Mouse (Mus musculus): ENCODE measurements around the gene Gm4353. TPM values are rescaled to one million over a fixed set of nuclear protein-coding genes. Genes with fewer than 3 reads are reported as not detected.
"Not testable (repeated sequence)": the region's sequence is repeated elsewhere in the genome, so short reads cannot be mapped to it uniquely, and the experiment has no call there.

Gene Gm4353
- 1.1 and 1.5 TPM in 2 replicates for polyA plus RNA-seq (2014; fragmentation: Nextera tagmentation; extraction: Ambion mirVana)

DNA sequence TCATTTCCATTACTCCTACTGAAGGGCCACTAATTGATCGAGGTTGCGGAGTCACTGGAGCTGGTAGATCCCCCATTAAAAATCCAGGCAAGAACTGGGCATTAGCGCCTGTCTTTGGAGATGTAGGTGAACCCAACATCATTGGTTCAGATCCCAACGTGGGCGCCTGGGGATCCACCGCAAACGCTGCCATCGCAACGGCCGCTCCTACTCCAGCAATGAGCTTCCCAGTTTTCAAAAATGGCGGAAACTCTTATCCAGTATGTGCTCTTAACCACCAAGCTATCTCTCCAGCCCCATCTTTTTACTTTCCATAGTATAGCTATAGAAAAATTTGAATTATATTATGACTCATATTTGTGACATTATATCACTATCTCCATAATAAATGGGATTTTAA, at the start of gene Gm4353:
Gene Gm4353 (minus strand): TSS at position 270 of the 400 bp plus-strand sequence.
- H3K27me3 ChIP-seq (ENCODE audit: insufficient read depth, low read length); DNase-seq; H3K27ac ChIP-seq (ENCODE audit: low read depth); H3K4me1 ChIP-seq (ENCODE audit: insufficient read depth); H3K9me3 ChIP-seq (ENCODE audit: low read depth, low read length); H3K9ac ChIP-seq; H3K4me2 ChIP-seq; ATAC-seq (ENCODE audit: insufficient read depth); H3K4me3 ChIP-seq (ENCODE audit: low read depth, low read length); H3K36me3 ChIP-seq (ENCODE audit: insufficient read depth): not testable (repeated sequence)
- WGBS, result 91% methylated on average over 11 of the region's 11 CpGs

DNA sequence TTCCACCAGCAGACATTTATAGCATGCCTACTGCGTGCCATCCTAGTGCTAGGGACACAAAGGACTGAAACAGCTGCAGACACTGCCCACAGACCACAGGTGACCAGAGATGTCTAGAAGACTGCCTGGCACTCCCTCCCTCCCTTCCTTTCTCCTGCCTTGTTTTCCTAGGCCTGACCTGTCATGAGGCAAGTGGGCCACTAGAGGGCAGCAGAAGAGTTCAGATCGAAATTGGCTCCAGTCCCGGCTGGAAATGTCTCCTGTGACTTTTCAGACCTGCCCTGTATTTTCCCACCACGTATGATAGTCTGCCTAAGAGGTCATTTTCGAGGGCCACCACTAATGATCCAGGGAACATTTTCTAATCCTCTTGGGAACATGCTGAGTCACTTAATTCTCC, 47.6 kb upstream of the Gm4353 start:
- WGBS, result 3% methylated on average over 5 of the region's 5 CpGs
- peak; percentile 95 for TF ChIP-seq CTCF (IDR thresholded peaks at IDR 0.05; ENCODE audit: low read depth)
- H3K9ac ChIP-seq, result no peak overlapping the region
- no peaks in the 10 kb centered on the region for H3K9me3 ChIP-seq (ENCODE audit: low read depth, low read length)
- H3K4me3 ChIP-seq (ENCODE audit: low read depth, low read length), result no peak overlapping the region
- peaks cover 6% of the 10 kb centered on the region; the same call in 1 of the 2 replicates for H3K36me3 ChIP-seq (ENCODE audit: insufficient read depth)
- H3K27ac ChIP-seq (ENCODE audit: low read depth), result no peak overlapping the region
- H3K27me3 ChIP-seq (ENCODE audit: insufficient read depth, low read length), result no peaks in the 10 kb centered on the region
- no peak overlapping the region for H3K4me2 ChIP-seq
- no peaks in the 10 kb centered on the region for H3K4me1 ChIP-seq (ENCODE audit: insufficient read depth)
- DNase-seq (peak; percentile 92), ATAC-seq (ENCODE audit: insufficient read depth) (no peak)

DNA sequence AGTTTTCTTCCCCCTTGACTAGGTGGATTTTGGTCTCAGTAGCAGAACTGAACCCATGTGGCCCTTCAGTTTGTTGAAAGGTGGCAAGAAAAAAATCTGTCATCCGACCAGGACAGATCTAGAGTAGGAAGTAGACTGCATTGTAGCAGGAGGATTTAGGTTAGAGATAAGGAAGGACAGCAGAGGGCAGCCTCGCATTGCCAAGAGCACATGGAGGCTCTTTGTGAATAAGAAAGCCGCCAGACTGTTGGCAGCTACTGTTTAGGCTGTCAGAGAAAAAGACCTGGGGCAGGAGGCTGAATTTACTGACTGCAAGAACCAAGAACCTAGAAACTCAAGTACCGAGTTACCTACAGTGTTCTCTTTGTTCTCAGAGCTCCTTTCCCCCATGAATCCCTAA, 47.0 kb upstream of the Gm4353 start:
- ATAC-seq (ENCODE audit: insufficient read depth) (no peak), DNase-seq (peak; percentile 68)
- WGBS, result 13% methylated on average over 4 of the region's 4 CpGs
- TF ChIP-seq CTCF (IDR thresholded peaks at IDR 0.05; ENCODE audit: low read depth), result peak; percentile 48
- Histone ChIP-seq H3K27me3 (ENCODE audit: insufficient read depth, low read length) (no peaks in the 10 kb centered on the region), H3K4me3 (ENCODE audit: low read depth, low read length) (no peak overlapping the region), H3K27ac (ENCODE audit: low read depth) (no peak overlapping the region), H3K36me3 (ENCODE audit: insufficient read depth) (0 out of 2 replicates have a peak, but pooled peaks cover 6% of the 10 kb centered on the region), H3K4me2 (no peak overlapping the region), H3K9ac (no peak overlapping the region), H3K9me3 (ENCODE audit: low read depth, low read length) (no peaks in the 10 kb centered on the region), H3K4me1 (ENCODE audit: insufficient read depth) (no peaks in the 10 kb centered on the region)

DNA sequence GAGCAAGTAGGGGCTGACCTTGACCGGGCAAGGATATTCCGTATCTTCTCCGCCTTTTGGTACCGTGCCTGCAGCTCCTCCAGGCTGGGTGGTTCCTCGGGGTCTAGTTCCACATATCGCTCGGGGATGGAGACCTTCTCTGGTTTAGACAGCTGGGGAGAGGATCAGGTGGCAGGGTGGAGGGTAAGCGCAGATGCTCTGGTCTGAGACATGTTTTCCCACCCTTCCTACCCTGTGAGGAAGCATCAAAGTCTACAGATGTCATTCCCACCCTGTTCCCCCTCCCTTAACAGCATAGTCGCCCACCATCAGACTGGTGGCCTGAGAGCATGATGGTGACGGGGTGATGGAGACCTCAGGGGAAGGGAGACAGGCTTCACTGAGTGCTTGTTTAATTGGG, 44.9 kb upstream of the Gm4353 start:
- no peak for ATAC-seq (ENCODE audit: insufficient read depth)
- H3K27ac ChIP-seq (ENCODE audit: low read depth), result no peak overlapping the region
- 0 out of 2 replicates have a peak, but pooled peaks cover 10% of the 10 kb centered on the region for H3K36me3 ChIP-seq (ENCODE audit: insufficient read depth)
- no peak for TF ChIP-seq CTCF (IDR thresholded peaks at IDR 0.05; ENCODE audit: low read depth)
- WGBS, result 79% methylated on average over 10 of the region's 10 CpGs
- H3K4me3 ChIP-seq (ENCODE audit: low read depth, low read length), result no peak overlapping the region
- H3K4me2 ChIP-seq, result no peak overlapping the region
- H3K9ac ChIP-seq, result no peak overlapping the region
- no peaks in the 10 kb centered on the region for H3K4me1 ChIP-seq (ENCODE audit: insufficient read depth)
- H3K27me3 ChIP-seq (ENCODE audit: insufficient read depth, low read length), result no peaks in the 10 kb centered on the region
- no peaks in the 10 kb centered on the region for H3K9me3 ChIP-seq (ENCODE audit: low read depth, low read length)
- DNase-seq, result no peak

DNA sequence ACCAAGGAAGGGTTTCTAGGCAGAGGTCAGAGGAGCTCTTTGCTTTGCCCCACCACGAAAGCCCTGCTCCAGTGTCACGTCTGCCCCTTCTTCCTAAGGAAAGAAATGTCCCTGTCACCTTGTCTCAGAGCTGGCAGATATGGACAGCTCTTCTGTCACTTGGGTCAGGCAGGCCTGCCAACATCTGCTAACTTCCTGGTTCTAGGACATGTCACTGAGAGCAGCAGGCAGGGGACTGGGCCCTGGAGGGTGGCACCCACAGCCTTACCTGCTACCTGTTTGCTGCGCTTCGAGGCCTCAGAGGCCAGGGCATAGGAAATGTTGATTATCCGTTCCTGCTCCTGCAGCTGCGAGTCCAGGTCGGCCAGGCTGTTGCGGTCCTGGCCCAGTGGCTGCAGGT, 43.9 kb upstream of the Gm4353 start:
- no peak overlapping the region for H3K27ac ChIP-seq (ENCODE audit: low read depth)
- H3K9me3 ChIP-seq (ENCODE audit: low read depth, low read length), result no peaks in the 10 kb centered on the region
- no peak for DNase-seq
- H3K36me3 ChIP-seq (ENCODE audit: insufficient read depth), result 0 out of 2 replicates have a peak, but pooled peaks cover 10% of the 10 kb centered on the region
- 91% methylated on average over 8 of the region's 8 CpGs for WGBS
- no peak overlapping the region for H3K9ac ChIP-seq
- no peak for TF ChIP-seq CTCF (IDR thresholded peaks at IDR 0.05; ENCODE audit: low read depth)
- H3K4me1 ChIP-seq (ENCODE audit: insufficient read depth), result no peaks in the 10 kb centered on the region
- H3K27me3 ChIP-seq (ENCODE audit: insufficient read depth, low read length), result no peaks in the 10 kb centered on the region
- H3K4me2 ChIP-seq, result no peak overlapping the region
- ATAC-seq (ENCODE audit: insufficient read depth), result no peak
- no peak overlapping the region for H3K4me3 ChIP-seq (ENCODE audit: low read depth, low read length)

DNA sequence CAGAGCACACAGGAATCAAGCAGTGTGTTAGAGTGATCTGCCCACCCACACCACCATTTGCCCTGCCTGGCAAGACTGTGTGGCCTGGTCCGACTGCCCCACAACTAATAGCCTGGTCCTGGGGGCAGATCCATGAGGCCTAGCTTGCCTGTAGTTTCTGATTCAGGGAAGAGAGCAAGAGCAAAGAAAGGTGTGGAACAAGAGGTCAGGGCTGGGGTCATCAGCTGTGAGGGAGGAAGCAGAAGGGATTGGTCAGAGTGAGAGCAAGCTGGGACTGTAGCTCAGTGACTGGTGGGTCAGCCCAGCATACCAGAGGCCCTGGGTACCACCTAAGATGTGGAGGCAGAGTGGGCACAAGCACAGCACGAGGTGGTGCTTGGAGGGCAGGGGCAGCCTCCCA, 42.6 kb upstream of the Gm4353 start:
- TF ChIP-seq CTCF (IDR thresholded peaks at IDR 0.05; ENCODE audit: low read depth), result no peak
- H3K27me3 ChIP-seq (ENCODE audit: insufficient read depth, low read length), result no peaks in the 10 kb centered on the region
- no peak overlapping the region for H3K4me3 ChIP-seq (ENCODE audit: low read depth, low read length)
- ATAC-seq (ENCODE audit: insufficient read depth) (no peak), DNase-seq (no peak)
- H3K36me3 ChIP-seq (ENCODE audit: insufficient read depth), result 0 out of 2 replicates have a peak, but pooled peaks cover 10% of the 10 kb centered on the region
- H3K4me1 ChIP-seq (ENCODE audit: insufficient read depth), result no peaks in the 10 kb centered on the region
- H3K4me2 ChIP-seq, result no peak overlapping the region
- 59% methylated on average over 2 of the region's 2 CpGs for WGBS
- no peak overlapping the region for H3K27ac ChIP-seq (ENCODE audit: low read depth)
- no peaks in the 10 kb centered on the region for H3K9me3 ChIP-seq (ENCODE audit: low read depth, low read length)
- H3K9ac ChIP-seq, result no peak overlapping the region

DNA sequence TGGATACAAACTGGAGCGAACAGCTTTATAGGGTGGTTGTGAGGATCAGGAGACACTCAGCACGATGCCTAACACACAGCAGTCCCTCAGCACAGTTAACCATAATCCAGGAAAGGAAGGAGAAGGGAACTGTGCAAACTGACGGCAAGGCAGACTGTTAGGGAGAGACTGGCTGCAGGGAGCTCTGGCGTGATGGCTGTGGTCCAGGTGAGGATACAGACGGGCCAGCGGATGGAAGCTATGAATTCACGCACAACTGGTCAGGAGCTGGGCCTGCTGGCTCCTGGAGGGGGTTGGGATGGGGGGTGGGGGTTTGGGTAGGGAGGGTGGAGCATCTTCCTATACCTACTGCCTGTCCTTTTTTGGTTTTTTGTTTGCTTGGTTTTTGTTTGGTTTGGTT, 41.2 kb upstream of the Gm4353 start:
- no peak for TF ChIP-seq CTCF (IDR thresholded peaks at IDR 0.05; ENCODE audit: low read depth)
- no peak for ATAC-seq (ENCODE audit: insufficient read depth)
- H3K27me3 ChIP-seq (ENCODE audit: insufficient read depth, low read length), result no peaks in the 10 kb centered on the region
- H3K27ac ChIP-seq (ENCODE audit: low read depth), result no peak overlapping the region
- H3K9me3 ChIP-seq (ENCODE audit: low read depth, low read length), result no peaks in the 10 kb centered on the region
- H3K9ac ChIP-seq, result no peak overlapping the region
- no peaks in the 10 kb centered on the region for H3K4me1 ChIP-seq (ENCODE audit: insufficient read depth)
- WGBS, result 71% methylated on average over 7 of the region's 7 CpGs
- H3K36me3 ChIP-seq (ENCODE audit: insufficient read depth), result 0 out of 2 replicates have a peak, but pooled peaks cover 10% of the 10 kb centered on the region
- no peak overlapping the region for H3K4me2 ChIP-seq
- H3K4me3 ChIP-seq (ENCODE audit: low read depth, low read length), result no peak overlapping the region
- no peak for DNase-seq

DNA sequence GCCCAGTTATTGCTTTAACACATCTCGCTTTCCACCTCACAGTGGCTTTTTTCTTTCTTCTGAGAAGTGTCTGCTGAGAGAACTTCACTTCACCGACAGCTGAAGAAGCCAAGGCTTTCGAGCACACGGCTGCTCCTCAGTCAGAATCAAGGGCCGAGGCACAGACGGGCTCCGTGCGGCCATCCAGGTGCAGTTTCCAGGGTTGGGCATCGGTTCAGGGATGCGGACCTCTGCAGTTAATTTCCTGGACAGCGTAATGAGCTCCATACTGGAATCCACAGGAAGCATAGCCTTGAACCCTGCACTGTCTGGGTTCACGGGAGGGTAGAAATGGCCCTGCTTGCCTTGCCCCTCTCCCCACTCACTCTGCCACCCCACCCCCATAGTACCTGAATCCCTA, 39.6 kb upstream of the Gm4353 start:
- no peak for DNase-seq
- TF ChIP-seq CTCF (IDR thresholded peaks at IDR 0.05; ENCODE audit: low read depth), result no peak
- 0 out of 2 replicates have a peak overlapping the region, but pooled peaks have one; percentile 11 for H3K27ac ChIP-seq (ENCODE audit: low read depth)
- H3K36me3 ChIP-seq (ENCODE audit: insufficient read depth), result 0 out of 2 replicates have a peak, but pooled peaks cover 4% of the 10 kb centered on the region
- H3K4me3 ChIP-seq (ENCODE audit: low read depth, low read length), result no peak overlapping the region
- H3K4me2 ChIP-seq, result no peak overlapping the region
- no peak overlapping the region for H3K9ac ChIP-seq
- H3K9me3 ChIP-seq (ENCODE audit: low read depth, low read length), result no peaks in the 10 kb centered on the region
- H3K27me3 ChIP-seq (ENCODE audit: insufficient read depth, low read length), result no peaks in the 10 kb centered on the region
- no peak for ATAC-seq (ENCODE audit: insufficient read depth)
- H3K4me1 ChIP-seq (ENCODE audit: insufficient read depth), result no peaks in the 10 kb centered on the region
- 80% methylated on average over 12 of the region's 12 CpGs for WGBS

All from lung, embryonic 14.5 days (tissue).